Mouse (Mus musculus) large intestine, adult 2 months (tissue): Measurements from ENCODE around the gene Mbnl1. TPM values are rescaled to one million over a fixed set of nuclear protein-coding genes. Genes with fewer than 3 reads are reported as not detected.

Source experiments
- DNase-seq: peaks from one replicate; pipeline ENCODE4 v3.0.0-alpha.2; 2012; ENCODE audit warnings: low read depth, low spot score
- WGBS: fragments of 180-500 bp; shearing (Covaris S2); methylation state at CpG from one replicate; pipeline ENCODE4 v1.1.7; 2018; 5-methylcytosine and 5-hydroxymethylcytosine counted together
- polyA plus RNA-seq: library from polyadenylated mRNA; depleted of rRNA; stranded (reverse); fragments of >200 nt; gene quantifications from 2 replicates; pipeline ENCODE4 v1.2.3, GENCODE M21; 2012

Mbnl1 gene
- polyA plus RNA-seq, 1 experiment = 30.5 TPM

- DNase-seq = no peak
- WGBS = 45% methylated on average over 5 of the region's 5 CpGs
These were observed 166.5 kb downstream of the Mbnl1 start for GRCm38 (mm10) chr3:60639135-60639534.

- WGBS = 64% methylated on average over 3 of the region's 3 CpGs
- no peak for DNase-seq
These were observed 169.6 kb downstream of the Mbnl1 start for GRCm38 (mm10) chr3:60642227-60642626.

DNA sequence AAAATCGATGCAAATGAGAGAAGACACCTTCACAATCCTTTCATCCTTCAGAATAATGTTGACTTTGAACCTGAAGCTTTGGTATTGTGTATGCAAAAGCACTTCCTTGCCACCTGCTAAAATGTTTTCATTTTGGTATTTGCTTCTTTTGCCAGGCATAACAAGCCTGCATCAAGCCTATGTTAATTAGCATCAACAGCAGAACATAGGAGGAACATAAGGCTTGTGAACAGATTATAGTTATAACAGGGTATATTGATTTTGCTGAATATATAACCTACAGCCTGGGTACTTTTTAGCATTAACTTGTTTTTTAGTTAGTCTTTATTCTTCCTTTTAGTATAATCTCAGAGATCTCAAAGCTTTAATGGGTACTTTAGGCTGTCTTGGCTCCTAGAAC, 172.9 kb downstream of the Mbnl1 start:
- no peak for DNase-seq
- 88% methylated on average over 1 of the region's 1 CpGs for WGBS

GRCm38 (mm10) chr3:60648293-60648692, 175.7 kb downstream of the Mbnl1 start:
- WGBS = 95% methylated on average over 1 of the region's 1 CpGs
- no peak for DNase-seq

DNA sequence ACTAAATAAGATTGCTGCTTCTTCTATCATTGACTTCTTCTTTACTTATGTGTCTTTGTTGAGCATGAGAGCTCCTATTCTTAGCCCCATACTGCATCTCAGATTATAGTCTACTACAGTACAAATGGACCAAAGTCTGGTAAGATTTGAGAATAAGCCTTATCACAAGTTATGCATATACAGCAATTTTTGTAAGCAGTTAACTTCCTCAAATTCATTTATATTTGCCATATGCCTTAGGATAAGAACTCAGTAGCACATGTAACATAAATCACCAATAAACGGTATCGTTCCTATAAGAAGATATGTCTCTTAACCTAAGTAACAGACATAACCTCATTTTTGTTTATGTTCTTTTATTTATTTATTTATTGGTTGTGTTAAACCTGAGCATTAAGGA, 188.1 kb downstream of the Mbnl1 start:
- 96% methylated on average over 2 of the region's 2 CpGs for WGBS
- DNase-seq = no peak
